Mouse (Mus musculus): Measurements from ENCODE around the gene Tmem132c.

- TF ChIP-seq CTCF (IDR thresholded peaks at IDR 0.05; ENCODE audit: insufficient read depth, low read length) = no peak
- TF ChIP-seq POLR2A (IDR thresholded peaks at IDR 0.05; ENCODE audit: borderline replicate concordance, extremely low read depth, low read depth, low read length) = no peak
Observed at GRCm38 (mm10) chr5:127502838-127503237, 261.2 kb downstream of the Tmem132c start.
